Mouse (Mus musculus) natural killer cell, adult 2 months (primary cell): Measurements from ENCODE around the gene Prmt1.

ENCODE experiments used
- DNase-seq, 2 experiments: peaks; one replicate each; pipeline ENCODE4 v3.0.0; 2022; ENCODE audit warnings: low spot score in 2 of 2

The Prmt1 gene

GRCm38 (mm10) chr7:44981539-44981938, 4.8 kb downstream of the Prmt1 start:
- no peak for DNase-seq

GRCm38 (mm10) chr7:44978300-44978699, 8.1 kb downstream of the Prmt1 start:
- DNase-seq: no peak

GRCm38 (mm10) chr7:44975117-44975419, 11.3 kb downstream of the Prmt1 start:
- no peak for DNase-seq

- DNase-seq: no peak
Measured at GRCm38 (mm10) chr7:44974383-44975116, 11.8 kb downstream of the Prmt1 start, which contains the start of gene Cpt1c. Gene Cpt1c, minus strand, starts transcription at chr7:44974851.

GRCm38 (mm10) chr7:44973415-44974130, 12.8 kb downstream of the Prmt1 start:
- no peak for DNase-seq

GRCm38 (mm10) chr7:44971142-44971541, 15.2 kb downstream of the Prmt1 start:
- DNase-seq: no peak

GRCm38 (mm10) chr7:44970231-44970691, 16.1 kb downstream of the Prmt1 start:
- DNase-seq: peak; percentile 59 to 74

GRCm38 (mm10) chr7:44966638-44967037, 19.7 kb downstream of the Prmt1 start:
- DNase-seq: no peak

GRCm38 (mm10) chr7:44965975-44966374, 20.4 kb downstream of the Prmt1 start:
- no peak for DNase-seq

GRCm38 (mm10) chr7:44964990-44965389, 21.4 kb downstream of the Prmt1 start:
- no peak for DNase-seq

- no peak for DNase-seq
Measured at GRCm38 (mm10) chr7:44962831-44963230, 23.5 kb downstream of the Prmt1 start.

GRCm38 (mm10) chr7:44962337-44962736, 24.0 kb downstream of the Prmt1 start:
- DNase-seq: no peak

GRCm38 (mm10) chr7:44960512-44960910, 25.9 kb downstream of the Prmt1 start:
- no peak for DNase-seq

GRCm38 (mm10) chr7:44959874-44960511, 26.4 kb downstream of the Prmt1 start:
- DNase-seq: no peak

GRCm38 (mm10) chr7:44959281-44959680, 27.1 kb downstream of the Prmt1 start:
- no peak for DNase-seq

GRCm38 (mm10) chr7:44958208-44958607, 28.2 kb downstream of the Prmt1 start:
- peak in 1 of 2 experiments; percentile 30 for DNase-seq

- DNase-seq: no peak
Measured at GRCm38 (mm10) chr7:44957183-44957835, 29.1 kb downstream of the Prmt1 start.

GRCm38 (mm10) chr7:44956266-44956665, 30.1 kb downstream of the Prmt1 start:
- no peak for DNase-seq

- peak in 1 of 2 experiments; percentile 35 for DNase-seq
Measured at GRCm38 (mm10) chr7:44955628-44956027, 30.7 kb downstream of the Prmt1 start.

GRCm38 (mm10) chr7:44954091-44954885, 32.1 kb downstream of the Prmt1 start:
- DNase-seq: no peak

GRCm38 (mm10) chr7:44953561-44953960, 32.8 kb downstream of the Prmt1 start:
- DNase-seq: no peak
